Mouse (Mus musculus) spleen, postnatal 4 days (tissue): ENCODE data around the gene Wdr5b.
A peak's percentile ranks its signal among the peaks of the same experiment; 100 is the strongest.
"Not testable (repeated sequence)": the region's sequence is repeated elsewhere in the genome, so short reads cannot be mapped to it uniquely, and the experiment has no call there.

Experiments
- DNase-seq, 2 experiments: peaks; one replicate each; pipeline ENCODE4 v3.0.0; 2022; ENCODE audit warnings: low spot score in 2 of 2

The Wdr5b gene

GRCm38 (mm10) chr16:36040640-36041624 lies at the start of gene Wdr5b:
Gene Wdr5b (plus strand): TSS chr16:36041190.
- DNase-seq: peak; percentile 83 to 88

- no peak for DNase-seq
Measured at GRCm38 (mm10) chr16:35992391-35992790, 48.6 kb upstream of the Wdr5b start.

GRCm38 (mm10) chr16:35993316-35993715 lies 47.7 kb upstream of the Wdr5b start:
- DNase-seq: no peak

GRCm38 (mm10) chr16:35998852-35999251 lies 42.1 kb upstream of the Wdr5b start:
- DNase-seq: not testable (repeated sequence)

- no peak for DNase-seq
Measured at GRCm38 (mm10) chr16:36008396-36008795, 32.6 kb upstream of the Wdr5b start.

GRCm38 (mm10) chr16:36016335-36016734 lies 24.7 kb upstream of the Wdr5b start:
- no peak for DNase-seq

- DNase-seq: not testable (repeated sequence)
Measured at GRCm38 (mm10) chr16:36028120-36028519, 12.9 kb upstream of the Wdr5b start.

GRCm38 (mm10) chr16:36041625-36042020 lies 633 bp downstream of the Wdr5b start:
- DNase-seq: no peak

GRCm38 (mm10) chr16:36043073-36043472 lies 2.1 kb downstream of the Wdr5b start:
- no peak for DNase-seq

GRCm38 (mm10) chr16:36043964-36044363 lies 3.0 kb downstream of the Wdr5b start:
- DNase-seq: no peak

- DNase-seq: no peak
Measured at GRCm38 (mm10) chr16:36047538-36047937, 6.5 kb downstream of the Wdr5b start.

GRCm38 (mm10) chr16:36051491-36051890 lies 10.5 kb downstream of the Wdr5b start:
- DNase-seq: no peak

- DNase-seq: no peak
Measured at GRCm38 (mm10) chr16:36053524-36054275, 12.7 kb downstream of the Wdr5b start.

GRCm38 (mm10) chr16:36054920-36055319 lies 13.9 kb downstream of the Wdr5b start:
- DNase-seq: no peak

GRCm38 (mm10) chr16:36056416-36056815 lies 15.4 kb downstream of the Wdr5b start:
- DNase-seq: no peak

GRCm38 (mm10) chr16:36057933-36058475 lies 17.0 kb downstream of the Wdr5b start:
- DNase-seq: no peak

- not testable (repeated sequence) for DNase-seq
Measured at GRCm38 (mm10) chr16:36062534-36062933, 21.5 kb downstream of the Wdr5b start.

GRCm38 (mm10) chr16:36063315-36063714 lies 22.3 kb downstream of the Wdr5b start:
- DNase-seq: no peak

GRCm38 (mm10) chr16:36064904-36065303 lies 23.9 kb downstream of the Wdr5b start:
- no peak for DNase-seq

GRCm38 (mm10) chr16:36067694-36068093 lies 26.7 kb downstream of the Wdr5b start:
- DNase-seq: no peak

GRCm38 (mm10) chr16:36068356-36068755 lies 27.4 kb downstream of the Wdr5b start:
- no peak for DNase-seq
